Mouse (Mus musculus): ENCODE data around the gene Cntn5. TPM values are rescaled to one million over a fixed set of nuclear protein-coding genes. Genes with fewer than 3 reads are reported as not detected.

Gene Cntn5
- total and polyA plus RNA-seq, 3 experiments: 0.04 TPM; not detected in 2

DNA sequence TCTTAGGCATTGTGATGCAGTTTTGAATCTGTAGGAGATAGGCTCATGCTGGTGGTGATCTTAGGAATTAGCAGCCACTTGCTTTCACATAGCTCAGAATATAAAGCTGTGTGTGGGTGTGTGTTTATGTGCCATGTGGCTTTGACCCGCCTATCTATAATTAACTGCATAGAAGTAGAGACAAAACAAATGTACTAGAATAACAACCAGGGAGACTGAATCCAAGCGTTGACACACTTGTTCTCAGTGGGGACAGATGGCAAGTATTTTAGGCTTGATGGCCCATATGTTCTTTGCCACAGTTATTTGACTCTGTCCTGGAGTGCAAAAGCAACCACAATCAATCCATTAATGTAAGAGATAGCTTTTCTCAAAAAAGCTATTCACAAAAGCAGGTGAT, 678.6 kb downstream of the Cntn5 start:
- DNase-seq: no peak

GRCm38 (mm10) chr9:10186063-10186462, 718.5 kb downstream of the Cntn5 start:
- no peak for DNase-seq

DNA sequence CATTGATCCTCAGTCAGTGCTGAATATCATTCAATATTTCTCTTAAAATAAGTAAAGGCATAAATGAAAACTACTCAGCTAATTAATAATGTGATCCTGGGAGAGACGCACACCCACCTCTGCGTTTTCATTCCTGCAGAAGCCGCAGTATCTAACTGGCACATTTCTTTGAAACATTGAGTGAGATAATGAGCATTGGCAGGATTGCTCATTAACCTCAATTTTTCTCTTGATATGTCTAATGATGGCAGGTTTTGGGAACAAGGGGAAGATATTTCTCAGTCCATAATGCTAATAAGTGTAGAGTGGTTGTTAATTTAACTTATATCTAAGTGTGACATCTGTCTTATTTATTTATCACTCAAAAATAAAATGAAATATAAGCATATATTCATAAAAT, 734.0 kb downstream of the Cntn5 start:
- no peak for DNase-seq

DNA sequence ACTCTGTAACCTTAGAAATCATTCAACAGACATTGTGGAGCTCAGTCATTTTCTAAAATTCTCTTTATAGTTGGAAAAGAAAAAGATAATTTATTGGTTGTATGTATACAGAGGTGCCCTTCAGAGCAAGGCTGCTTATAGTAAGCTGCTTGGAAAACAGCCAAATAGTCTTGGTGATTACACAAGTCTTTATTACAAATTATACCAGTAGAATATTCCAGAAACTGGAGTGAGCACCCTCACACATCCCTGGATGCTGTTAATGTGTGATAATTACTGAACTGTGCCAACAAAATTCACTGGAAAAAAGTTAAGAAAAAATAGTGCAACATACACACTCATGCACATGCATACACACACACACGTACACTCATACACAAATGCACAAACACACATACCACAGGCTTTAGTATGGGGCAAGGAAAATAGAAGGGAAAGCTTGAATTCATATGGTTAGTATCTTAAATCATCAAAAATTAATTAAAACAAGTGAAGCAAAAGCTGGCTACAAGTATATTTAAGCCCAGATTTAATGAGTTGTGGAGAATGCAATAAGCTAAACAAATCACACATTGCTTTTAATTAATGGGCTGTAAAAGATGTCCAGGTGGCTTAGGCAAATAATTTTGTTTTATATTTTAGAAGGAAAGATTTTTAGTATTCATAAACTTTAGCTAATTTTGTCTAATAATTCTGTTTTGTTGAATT, 783.1 kb downstream of the Cntn5 start:
- DNase-seq: no peak

DNA sequence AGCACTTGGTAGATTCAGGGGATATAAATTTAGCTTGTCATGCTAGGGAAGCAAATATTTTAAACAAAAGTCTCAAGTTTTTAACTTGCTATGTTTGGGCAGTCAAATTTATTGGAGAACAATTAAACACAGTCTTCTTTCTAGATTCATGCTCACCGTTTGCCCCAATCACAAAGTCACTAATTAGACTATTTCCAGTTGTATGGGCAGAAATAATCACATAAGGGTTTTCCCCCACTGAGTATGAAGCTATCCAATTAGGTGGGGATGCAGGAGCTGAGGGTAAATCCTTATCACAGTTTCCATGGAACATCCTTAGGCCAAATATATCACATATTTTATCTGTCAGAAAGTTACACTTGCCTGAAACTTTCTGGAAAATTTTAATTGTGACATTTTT, 788.0 kb downstream of the Cntn5 start:
- no peak for DNase-seq

GRCm38 (mm10) chr9:10109156-10109555, 795.4 kb downstream of the Cntn5 start:
- DNase-seq: no peak

DNA sequence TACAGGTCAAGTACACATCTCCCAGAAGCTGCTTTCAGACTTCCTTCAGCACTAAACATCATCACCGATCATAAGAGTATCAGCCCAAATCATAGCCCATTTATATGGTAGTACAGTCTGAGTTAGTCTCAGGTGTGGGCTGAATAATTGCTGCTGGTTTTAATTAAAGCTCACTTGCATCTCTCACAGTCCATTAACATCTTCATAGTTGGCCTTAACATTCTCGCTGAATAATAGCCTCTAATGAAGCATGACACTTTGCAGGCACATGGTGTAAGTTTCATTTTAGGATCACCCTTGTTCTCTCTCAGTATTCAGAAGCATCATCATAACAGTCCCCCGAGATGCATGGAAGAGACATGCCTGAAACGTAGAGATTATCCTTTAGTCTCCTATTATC, 796.7 kb downstream of the Cntn5 start:
- no peak for DNase-seq

- DNase-seq: no peak
These were observed 802.6 kb downstream of the Cntn5 start for GRCm38 (mm10) chr9:10101812-10102440.

DNA sequence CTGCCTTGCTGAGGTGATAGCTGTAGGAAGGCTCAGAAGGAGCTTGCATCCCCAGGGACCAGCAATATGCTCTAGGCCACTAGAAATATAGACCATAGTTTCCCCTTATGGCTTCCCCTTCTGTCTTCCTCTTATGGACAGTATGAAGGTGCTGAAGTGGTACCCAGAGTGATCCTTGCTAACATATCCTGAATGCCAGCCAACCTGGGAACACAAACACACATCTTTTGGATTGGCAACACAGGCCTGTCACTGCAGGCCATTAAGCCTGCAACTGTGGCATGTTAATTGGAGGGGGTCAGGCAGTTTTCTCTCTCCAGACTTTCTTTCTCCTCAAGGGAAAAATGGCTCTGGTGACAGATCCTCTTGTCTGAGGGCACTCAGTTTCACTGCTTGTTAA, 828.3 kb downstream of the Cntn5 start:
- no peak for DNase-seq

DNA sequence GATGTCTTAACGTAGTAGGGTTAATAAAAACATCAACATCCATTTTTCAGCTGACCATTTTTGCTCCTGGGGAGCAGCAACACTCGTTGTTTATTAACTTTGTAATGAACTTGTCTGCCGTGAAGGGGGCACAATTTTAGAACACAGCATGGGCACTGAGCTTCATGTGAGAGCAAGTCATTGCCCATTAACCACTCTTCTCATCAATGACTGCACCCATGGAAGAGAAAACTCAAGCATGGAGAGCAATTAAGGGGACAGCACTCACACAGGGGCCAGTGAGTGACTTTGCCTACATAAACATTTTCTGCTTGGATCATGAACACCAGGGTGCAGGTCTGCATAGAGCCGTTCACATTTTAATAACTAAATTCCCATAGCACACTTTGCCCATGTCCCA, 831.2 kb downstream of the Cntn5 start:
- no peak for DNase-seq

DNA sequence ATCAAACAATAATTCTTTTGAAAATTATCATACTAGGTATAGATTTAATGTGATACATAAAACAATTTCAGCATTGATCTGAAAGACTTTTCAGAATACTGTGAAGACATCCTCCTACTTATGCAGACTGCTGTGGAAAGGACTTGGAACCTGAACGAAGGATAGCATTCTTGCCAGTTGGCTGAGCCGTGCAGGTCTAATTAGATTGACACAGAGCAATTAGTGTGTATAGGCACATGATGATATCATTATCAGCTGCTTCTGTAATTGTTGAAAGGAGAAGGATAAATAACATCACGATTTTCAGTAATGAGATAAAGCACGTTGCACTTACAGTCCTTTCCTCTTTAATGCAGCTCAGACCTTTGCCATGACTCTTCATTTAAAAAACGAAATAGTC, 831.7 kb downstream of the Cntn5 start:
- DNase-seq: no peak

GRCm38 (mm10) chr9:10071271-10071670, 833.3 kb downstream of the Cntn5 start:
- no peak for DNase-seq

DNA sequence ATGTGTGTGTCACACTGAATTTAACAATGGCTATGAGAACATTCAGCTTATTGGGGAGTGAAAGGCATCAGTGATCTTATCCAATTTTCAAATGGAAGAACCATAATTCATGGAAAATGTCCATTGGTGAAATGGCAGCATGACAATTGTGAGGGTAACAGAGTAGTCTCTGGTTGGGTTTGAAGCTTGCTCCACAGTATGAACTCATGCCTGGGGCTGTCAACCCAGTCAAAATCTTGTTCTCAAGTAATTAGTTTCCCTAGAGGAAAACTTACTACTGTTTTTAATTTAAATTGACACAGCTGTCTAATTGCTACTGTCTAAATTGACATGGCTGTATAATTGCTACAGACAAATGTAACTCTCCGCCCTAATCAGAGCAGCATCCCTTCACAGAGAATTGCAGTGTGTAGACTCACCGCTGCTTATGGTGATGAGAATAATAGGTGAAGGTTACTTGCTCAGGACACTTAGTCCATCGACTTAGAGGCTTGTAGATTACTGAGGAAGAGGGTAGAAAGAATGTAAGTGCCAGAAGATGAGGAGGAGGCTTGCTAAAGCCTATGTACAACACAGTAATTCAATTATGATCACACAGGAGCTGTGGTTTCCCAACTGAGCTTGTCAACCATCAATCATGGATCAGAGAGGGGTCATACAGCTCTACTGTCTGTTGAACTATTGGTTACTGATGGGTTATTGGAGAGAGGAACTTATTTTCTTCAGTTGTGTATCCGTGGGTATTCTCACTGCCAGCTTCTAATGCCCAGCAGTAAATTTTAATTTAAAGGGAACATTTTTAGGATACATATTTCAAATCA, 859.4 kb downstream of the Cntn5 start:
- no peak for DNase-seq

GRCm38 (mm10) chr9:10043001-10043400, 861.6 kb downstream of the Cntn5 start:
- DNase-seq: no peak

DNA sequence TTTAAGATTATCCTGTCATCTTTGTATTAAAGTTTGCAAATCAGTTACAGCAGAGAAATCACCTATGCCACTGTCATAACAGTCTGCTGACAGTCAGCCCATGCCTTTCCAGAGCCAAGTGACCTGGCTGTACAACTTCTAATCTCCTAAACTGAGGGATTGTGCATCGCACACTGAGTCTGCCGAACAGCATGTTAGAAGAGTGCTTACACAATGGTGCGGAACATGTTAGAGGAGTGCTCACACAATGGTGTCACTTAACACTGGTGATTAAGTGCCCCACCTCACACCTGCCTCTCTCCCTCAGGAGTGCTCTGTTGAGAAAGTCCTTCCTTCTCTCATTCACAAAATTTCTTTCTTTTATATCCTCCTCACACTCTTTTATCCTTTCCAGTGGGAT, 889.4 kb downstream of the Cntn5 start:
- no peak for DNase-seq

GRCm38 (mm10) chr9:9984028-9984427, 920.5 kb downstream of the Cntn5 start:
- DNase-seq: no peak

- no peak for DNase-seq
These were observed 921.4 kb downstream of the Cntn5 start for GRCm38 (mm10) chr9:9983220-9983619.

GRCm38 (mm10) chr9:9965370-9965769, 939.2 kb downstream of the Cntn5 start:
- no peak for DNase-seq

- no peak for DNase-seq
These were observed 943.9 kb downstream of the Cntn5 start for GRCm38 (mm10) chr9:9960610-9961172.

- DNase-seq: no peak
These were observed 955.2 kb downstream of the Cntn5 start for GRCm38 (mm10) chr9:9949346-9949745.

DNA sequence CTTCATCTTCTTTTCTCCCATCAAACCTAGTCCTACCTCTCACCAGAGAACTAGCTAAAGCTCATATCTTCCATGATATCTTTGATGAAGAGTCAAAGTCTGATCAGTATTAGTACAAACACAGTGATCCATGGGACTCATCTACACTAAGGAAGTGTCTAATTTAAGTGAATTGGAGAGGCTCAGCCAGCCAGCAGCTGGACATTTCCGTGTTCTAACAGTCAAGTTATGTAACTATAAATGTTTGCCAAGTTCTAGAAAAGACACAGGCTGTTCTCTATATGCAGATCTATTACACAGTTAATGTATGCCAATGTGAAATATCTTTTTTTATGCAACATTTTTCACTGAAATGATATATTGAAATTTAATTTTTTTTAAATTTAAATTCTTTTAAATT, 959.7 kb downstream of the Cntn5 start:
- DNase-seq: no peak
